Mouse (Mus musculus) gastrocnemius, adult 2 months (tissue): Measurements from ENCODE around the gene Hmgn1. TPM values are rescaled to one million over a fixed set of nuclear protein-coding genes. Genes with fewer than 3 reads are reported as not detected.
"Not testable (repeated sequence)": the region's sequence is repeated elsewhere in the genome, so short reads cannot be mapped to it uniquely, and the experiment has no call there.

Experiments used
- DNase-seq: peaks from one replicate; pipeline ENCODE4 v3.0.0; 2022
- H3K27ac ChIP-seq: fragments of 200-600 bp; 2 replicates; pipeline ENCODE4 v1.8.1; 2022; ENCODE audit warnings: mild to moderate bottlenecking
- H3K4me3 ChIP-seq: fragments of 200-600 bp; 2 replicates; pipeline ENCODE4 v1.8.1; 2022; ENCODE audit warnings: mild to moderate bottlenecking, moderate library complexity
- CTCF ChIP-seq: fragments of 200-600 bp; IDR thresholded peaks from 2 replicates; pipeline ENCODE4 v1.8.1; 2022; ENCODE audit warnings: antibody characterized with exemption, mild to moderate bottlenecking, moderate library complexity
- intact Hi-C: fragments of 180-260 bp; cut with DNase I; formaldehyde crosslinking; loops from one replicate; pipeline ENCODE4 v1.15.1; 2025
- total RNA-seq, 2 experiments: library from RNA; stranded (reverse); gene quantifications; 2 replicates each; pipeline ENCODE4 v1.2.3; 2021

The Hmgn1 gene
- total RNA-seq, 2 experiments from 2014 or later, result 19.9 to 38.1 TPM

DNA sequence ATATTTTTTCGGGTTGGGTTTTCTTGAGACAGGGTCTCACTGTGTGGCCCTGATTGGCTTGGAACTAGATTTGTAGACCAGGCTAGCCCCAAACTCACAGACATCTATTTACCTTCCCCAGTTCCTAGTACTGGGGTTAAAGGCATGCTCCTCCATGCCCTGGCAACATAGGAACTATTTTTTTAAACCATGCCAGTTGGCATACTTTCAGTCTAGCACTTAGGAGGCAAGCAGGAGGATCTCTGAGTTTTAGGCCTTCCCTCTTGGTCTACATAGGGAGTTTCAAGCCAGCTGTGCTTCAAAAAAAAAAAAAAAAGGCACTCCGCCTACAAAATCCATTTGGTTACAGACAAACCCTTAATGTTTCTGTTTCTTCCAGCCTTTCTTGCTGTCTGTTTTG lies 26.9 kb upstream of the Hmgn1 start:
- intact Hi-C loops, result no loop called here
- H3K4me3 ChIP-seq, result no peak overlapping the region
- no peak for DNase-seq
- H3K27ac ChIP-seq, result no peak overlapping the region
- no peak for TF ChIP-seq CTCF

DNA sequence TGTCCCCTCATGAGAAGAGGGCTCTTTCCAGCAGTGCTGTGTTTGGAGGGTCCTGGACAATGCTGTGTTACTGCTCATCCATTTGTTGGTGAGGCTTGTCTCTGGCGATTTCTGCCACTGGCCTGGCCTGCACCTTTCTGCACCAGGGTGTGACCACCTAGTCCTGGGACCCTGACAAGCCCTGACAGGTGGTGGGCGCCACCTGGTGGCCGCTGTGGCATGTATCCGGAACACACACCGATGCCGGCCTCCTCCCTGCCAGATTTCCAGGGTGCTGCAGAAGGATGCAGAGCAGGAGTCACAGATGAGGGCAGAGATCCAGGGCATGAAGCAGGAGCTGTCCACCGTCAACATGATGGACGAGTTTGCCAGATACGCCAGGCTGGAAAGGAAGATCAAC lies 24.0 kb upstream of the Hmgn1 start:
- peak overlapping the region; percentile 39 for H3K27ac ChIP-seq
- no peak overlapping the region for H3K4me3 ChIP-seq
- DNase-seq, result peak; percentile 86
- peak; percentile 88 for TF ChIP-seq CTCF
- intact Hi-C loops, result loop anchor here (2.0 kb wide), 1 partner anchor 107 kb away; no protein-coding TSS in a partner anchor

DNA sequence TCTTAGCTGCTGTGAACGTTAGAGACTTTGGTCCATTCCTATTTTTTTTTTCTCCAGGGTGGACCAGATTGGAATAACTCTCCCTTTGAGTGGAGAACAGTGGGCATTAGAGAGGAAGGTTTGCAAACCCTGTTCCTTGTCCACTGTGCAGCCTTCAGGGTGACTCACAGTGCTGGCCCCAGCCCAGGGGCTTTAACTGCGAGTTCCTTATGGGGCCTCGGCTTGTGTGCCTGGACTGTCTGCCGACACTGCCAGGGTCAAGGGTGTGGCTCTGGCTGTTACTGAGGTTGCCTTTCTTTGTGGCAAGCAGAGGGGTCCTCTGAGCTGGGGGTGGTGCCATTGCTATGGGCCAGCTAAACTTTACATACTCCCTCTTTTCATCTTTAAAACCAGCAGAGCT lies 23.5 kb upstream of the Hmgn1 start:
- peak; percentile 64 for DNase-seq
- intact Hi-C loops, result loop anchor here (2.0 kb wide), 1 partner anchor 106 kb away; no protein-coding TSS in a partner anchor
- H3K4me3 ChIP-seq, result no peak overlapping the region
- peak overlapping the region; percentile 39 for H3K27ac ChIP-seq
- TF ChIP-seq CTCF, result no peak

DNA sequence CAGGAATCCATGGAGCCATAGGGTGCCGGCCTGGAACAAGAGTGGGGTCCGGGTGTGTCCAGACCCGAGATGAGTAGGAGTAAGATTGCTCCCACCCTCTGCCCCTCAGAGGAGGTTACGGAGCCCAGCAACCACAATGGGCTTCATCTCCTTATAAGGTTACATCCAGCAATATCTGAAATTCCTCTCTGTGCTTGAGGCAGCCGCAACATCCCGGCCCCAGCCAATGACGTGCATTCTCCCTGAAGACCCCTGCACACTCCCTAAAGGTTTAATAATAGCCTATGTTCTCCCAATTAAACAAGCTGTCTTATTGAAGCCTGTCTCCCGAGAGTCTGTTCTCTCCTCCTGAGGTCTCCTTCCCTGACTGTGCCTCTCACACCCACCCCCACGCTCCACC lies 21.8 kb upstream of the Hmgn1 start:
- DNase-seq, result no peak
- Histone ChIP-seq H3K4me3 (no peak overlapping the region), H3K27ac (0 out of 2 replicates have a peak overlapping the region, but pooled peaks have one; percentile 8)
- intact Hi-C loops, result no loop called here
- TF ChIP-seq CTCF, result no peak

DNA sequence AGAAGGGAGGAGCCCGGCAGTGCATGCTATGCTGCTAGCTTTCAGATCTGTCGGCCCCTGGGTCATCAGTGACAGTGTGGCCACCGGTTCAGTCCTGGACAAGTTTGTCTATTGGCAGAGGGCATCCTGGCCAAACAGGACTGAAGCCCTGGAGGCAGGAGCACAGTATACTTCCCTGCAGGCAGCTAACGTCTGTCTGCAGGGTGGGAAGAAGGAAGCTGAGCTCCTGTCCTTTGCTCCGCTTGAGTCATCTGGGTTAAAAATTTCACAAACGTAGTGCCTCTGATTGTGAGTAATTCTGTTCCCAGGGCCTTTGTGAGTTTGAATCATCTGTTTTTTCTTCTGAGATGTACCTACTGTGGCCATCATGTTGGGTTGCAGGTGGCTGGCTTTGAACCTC lies 21.3 kb upstream of the Hmgn1 start:
- Histone ChIP-seq H3K4me3 (no peak overlapping the region), H3K27ac (0 out of 2 replicates have a peak overlapping the region, but pooled peaks have one; percentile 8)
- no peak for DNase-seq
- intact Hi-C loops, result no loop called here
- TF ChIP-seq CTCF, result no peak

DNA sequence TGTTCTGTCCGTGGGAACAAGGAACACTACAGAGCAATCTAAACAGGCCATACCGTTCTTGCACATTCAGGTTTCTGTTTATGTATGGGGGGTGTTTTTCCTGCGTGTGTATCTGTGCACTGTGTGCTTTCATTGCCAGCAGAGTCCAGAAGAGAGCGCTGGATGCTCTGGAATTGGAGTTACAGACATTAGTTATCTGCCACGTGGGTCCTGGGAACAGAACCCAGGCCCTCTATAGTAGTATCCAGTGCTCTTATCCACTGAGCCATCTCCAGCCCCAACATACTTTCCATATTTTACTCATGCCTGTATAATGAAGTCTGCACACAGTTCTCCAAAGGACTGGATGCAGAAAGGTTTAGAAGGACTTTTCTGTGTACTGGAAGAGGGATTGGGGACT lies 18.3 kb upstream of the Hmgn1 start:
- intact Hi-C loops, result loop anchor here (2.0 kb wide), 1 partner anchor 61 kb away; no protein-coding TSS in a partner anchor
- H3K27ac ChIP-seq, result peak overlapping the region; percentile 72
- TF ChIP-seq CTCF, result no peak
- no peak for DNase-seq
- peak overlapping the region; percentile 79 for H3K4me3 ChIP-seq

DNA sequence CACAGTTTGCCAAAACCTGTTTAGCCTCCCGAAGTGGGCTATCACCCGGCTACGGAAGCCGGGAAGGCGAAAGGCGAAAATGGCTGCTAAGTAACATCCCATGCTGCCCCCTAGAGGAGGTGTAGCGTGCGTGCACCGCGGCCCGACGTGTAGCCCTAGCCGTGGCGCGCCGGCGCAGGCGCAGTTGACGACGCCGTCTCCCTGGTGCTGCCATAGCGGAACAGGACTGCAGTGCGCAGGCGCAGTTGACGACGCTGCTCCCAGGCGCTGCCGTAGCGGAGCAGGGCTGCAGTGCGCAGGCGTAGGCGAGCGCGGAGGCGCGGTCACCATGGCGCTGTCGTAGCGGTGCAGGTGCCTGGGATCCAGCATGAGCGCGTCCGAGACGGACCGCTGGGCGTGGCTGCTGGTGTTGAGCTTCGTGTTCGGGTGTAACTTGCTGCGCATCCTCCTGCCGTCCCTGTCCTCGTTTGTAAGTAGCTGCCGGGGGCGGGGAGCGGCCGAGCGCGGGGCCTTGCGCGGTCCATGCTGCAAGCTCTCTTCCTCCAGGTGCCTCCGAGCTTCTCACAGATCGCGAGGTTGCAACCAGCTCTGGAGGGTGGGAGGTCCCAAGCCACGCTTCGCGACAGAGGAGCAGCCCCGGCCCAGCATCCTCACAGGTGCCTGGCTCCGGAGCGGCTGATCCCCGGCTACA lies 17.7 kb upstream of the Hmgn1 start, which contains the start of gene Wrb:
Wrb (plus strand) TSS at position 298 of the 691 bp plus-strand sequence.
- intact Hi-C loops, result loop anchor here (2.0 kb wide), 1 partner anchor 60 kb away; no protein-coding TSS in a partner anchor
- Histone ChIP-seq H3K4me3 (peak within 1 kb of the TSS; percentile 79), H3K27ac (peak within 1 kb of the TSS; percentile 72)
- DNase-seq, result peak; percentile 100
- peak; percentile 97 for TF ChIP-seq CTCF

DNA sequence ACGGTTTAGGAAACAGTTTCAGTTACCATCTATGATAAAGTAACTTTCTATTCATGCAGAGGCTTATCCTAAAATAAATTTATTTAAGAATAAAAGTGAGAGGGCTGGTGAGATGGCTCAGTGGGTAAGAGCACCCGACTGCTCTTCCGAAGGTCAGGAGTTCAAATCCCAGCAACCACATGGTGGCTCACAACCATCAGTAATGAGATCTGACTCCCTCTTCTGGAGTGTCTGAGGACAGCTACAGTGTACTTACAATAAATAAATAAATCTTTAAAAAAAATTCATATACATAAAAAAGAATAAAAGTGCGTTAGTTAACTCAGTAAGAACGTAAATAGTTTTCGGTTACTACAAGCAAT lies 17.2 kb upstream of the Hmgn1 start:
- Histone ChIP-seq H3K4me3 (peak overlapping the region; percentile 79), H3K27ac (peak overlapping the region; percentile 63)
- intact Hi-C loops, result loop anchor here (2.0 kb wide), 1 partner anchor 60 kb away; no protein-coding TSS in a partner anchor
- DNase-seq, result not testable (repeated sequence)

DNA sequence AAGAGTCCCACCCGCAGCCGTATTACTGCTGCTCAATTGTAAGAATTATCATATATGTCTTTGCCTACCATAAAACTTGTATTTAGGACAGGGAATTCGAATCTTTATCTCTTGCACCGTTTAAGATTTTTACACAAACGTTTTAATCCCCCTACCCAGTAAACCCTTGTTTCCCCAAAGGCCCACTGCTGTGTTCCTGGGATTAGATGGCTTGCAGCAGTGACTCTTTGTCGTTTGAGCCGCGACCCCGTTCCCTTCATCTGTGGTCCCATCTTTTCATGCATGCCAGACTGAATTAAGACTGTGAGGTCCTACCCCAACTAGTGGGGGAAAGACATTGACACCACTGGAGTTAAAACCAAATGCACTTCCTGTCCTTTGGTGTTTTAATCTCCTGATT lies 937 bp upstream of the Hmgn1 start:
- Histone ChIP-seq H3K4me3 (peak overlapping the region; percentile 96), H3K27ac (peak overlapping the region; percentile 93)
- intact Hi-C loops, result no loop called here
- no peak for TF ChIP-seq CTCF
- no peak for DNase-seq

DNA sequence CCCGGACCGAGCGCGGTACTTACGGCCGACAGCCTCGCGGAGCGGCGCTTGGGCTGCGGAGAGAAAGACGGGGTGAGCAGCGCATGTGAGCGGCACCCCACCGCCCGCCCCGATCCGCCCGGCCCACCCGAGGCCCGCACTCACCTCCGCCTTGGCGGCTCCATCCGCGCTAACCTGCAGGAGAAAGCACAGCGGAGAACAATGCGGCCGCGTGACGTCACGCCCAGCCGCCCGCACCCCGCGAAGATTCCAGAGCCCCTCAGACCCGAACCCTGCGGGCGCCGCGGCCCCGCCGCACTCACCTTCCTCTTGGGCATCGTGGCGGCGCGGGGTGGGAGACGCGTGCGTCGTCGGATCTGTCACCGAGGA lies 257 bp downstream of the Hmgn1 start:
- DNase-seq, result no peak
- intact Hi-C loops, result loop anchor here (1.0 kb wide), 1 partner anchor 44 kb away; no protein-coding TSS in a partner anchor
- H3K4me3 ChIP-seq, result peak overlapping the region; percentile 96
- peak overlapping the region; percentile 93 for H3K27ac ChIP-seq
- no peak for TF ChIP-seq CTCF

DNA sequence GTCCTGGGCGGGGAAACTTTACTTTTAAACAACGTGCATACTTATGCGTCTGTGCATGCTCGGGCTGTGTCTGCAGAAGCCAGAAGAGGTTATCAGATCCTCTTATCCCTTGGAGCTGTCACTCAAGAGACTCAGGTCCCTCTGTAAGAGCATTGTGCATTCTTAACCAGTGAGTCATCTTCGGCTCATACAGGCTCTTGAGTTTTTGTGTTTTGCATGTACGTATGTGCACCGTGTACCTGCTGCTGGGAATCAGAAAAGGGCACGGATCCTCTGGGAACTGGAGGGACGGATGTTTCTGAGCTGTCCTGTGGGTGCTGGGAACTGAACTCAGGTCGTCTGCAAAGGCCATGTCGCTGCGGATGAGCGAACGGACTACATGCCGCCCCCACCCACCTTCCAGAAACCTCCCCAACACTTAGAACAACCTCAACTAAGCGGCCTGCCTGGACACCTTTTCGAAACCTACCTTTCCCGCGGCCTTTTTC lies 801 bp downstream of the Hmgn1 start:
- no peak for TF ChIP-seq CTCF
- intact Hi-C loops, result loop anchor here (1.0 kb wide), 1 partner anchor 43 kb away; no protein-coding TSS in a partner anchor
- Histone ChIP-seq H3K27ac (peak overlapping the region; percentile 93), H3K4me3 (peak overlapping the region; percentile 96)
- DNase-seq, result no peak

DNA sequence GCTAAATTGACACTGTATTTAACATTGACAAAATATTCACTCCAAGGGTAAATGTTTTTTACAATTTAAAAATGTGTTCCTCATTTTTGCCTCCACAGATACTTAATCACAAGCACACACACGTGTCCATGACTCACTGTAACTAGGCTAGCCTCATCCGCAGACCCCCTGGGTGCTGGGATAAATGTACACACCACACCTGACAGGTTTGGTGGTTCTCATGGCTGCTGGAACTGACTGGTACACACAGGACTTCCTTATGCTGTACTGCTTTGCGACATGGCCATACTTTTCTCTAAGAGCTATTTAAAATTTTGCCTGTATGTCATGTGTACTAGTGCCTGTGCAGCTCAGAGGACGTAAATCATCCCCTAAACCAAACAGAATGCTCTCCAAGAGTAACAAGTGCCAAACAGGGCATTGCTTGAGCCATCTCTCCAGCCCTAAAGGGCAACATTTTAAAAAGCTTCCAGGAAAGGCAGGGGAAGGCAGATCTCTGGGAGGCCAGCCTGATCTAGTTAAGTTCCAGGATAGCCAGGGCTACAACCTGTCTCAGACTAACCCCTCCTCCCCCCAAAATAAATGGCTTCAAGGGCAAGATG lies 7.4 kb downstream of the Hmgn1 start:
- Histone ChIP-seq H3K4me3 (no peak overlapping the region), H3K27ac (peak overlapping the region; percentile 63; the same call in 1 of the 2 replicates)
- no peak for DNase-seq
- TF ChIP-seq CTCF, result no peak
- intact Hi-C loops, result no loop called here

DNA sequence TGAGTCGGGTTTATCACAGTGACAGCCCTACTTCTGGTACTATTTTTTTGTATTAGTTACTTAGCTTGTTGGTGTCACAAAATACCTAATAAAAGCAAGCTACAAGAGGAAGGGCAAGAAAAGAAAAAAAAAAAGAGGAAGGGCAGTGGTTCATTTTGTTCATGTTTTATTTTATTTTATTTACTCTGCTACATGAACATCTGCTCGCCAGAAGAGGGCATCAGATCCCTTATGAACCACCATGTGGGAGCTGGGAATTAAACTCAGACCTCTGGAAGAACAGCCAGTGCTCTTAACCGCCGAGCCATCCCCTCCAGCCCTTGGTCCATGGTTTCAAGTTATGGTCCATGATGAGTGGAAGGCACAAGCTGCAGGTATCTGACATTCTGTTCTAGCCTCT lies 12.8 kb downstream of the Hmgn1 start:
- peak; percentile 34; the same call in 1 of the 2 replicates for TF ChIP-seq CTCF
- Histone ChIP-seq H3K27ac (no peak overlapping the region), H3K4me3 (no peak overlapping the region)
- intact Hi-C loops, result no loop called here
- no peak for DNase-seq
